Mouse (Mus musculus) adrenal gland, postnatal 10 days (tissue): ENCODE results near the gene Nde1. TPM values are rescaled to one million over a fixed set of nuclear protein-coding genes. Genes with fewer than 3 reads are reported as not detected.

ENCODE experiments used
- DNase-seq: peaks from one replicate; pipeline ENCODE4 v3.0.0; 2021; ENCODE audit warnings: mixed read lengths
- microRNA-seq: library from miRNA; unstranded; fragments of <30 nt; microRNA quantifications from one replicate; pipeline ENCODE4 v1.2.0, GENCODE M21; 2021
- total RNA-seq, 2 experiments: library from RNA; stranded (reverse); gene quantifications; 2 replicates each; pipeline ENCODE4 v1.2.3; 2021

Nde1 gene
- total RNA-seq, 2 experiments from 2014 or later: 35.9 to 39.0 TPM

GRCm38 (mm10) chr16:14160941-14161340 lies 2.1 kb upstream of the Nde1 start:
- no peak for DNase-seq

- peak; percentile 20 for DNase-seq
These were observed 656 bp downstream of the Nde1 start for GRCm38 (mm10) chr16:14163731-14164130.

GRCm38 (mm10) chr16:14166490-14166889 lies 3.4 kb downstream of the Nde1 start:
- no peak for DNase-seq

GRCm38 (mm10) chr16:14169706-14170105 lies 6.6 kb downstream of the Nde1 start:
- DNase-seq: no peak

- DNase-seq: no peak
These were observed 15.0 kb downstream of the Nde1 start for GRCm38 (mm10) chr16:14178041-14178440.

GRCm38 (mm10) chr16:14180163-14180733 lies 17.2 kb downstream of the Nde1 start:
- no peak for DNase-seq

GRCm38 (mm10) chr16:14182360-14182759 lies 19.3 kb downstream of the Nde1 start:
- no peak for DNase-seq

GRCm38 (mm10) chr16:14183856-14184255 lies 20.8 kb downstream of the Nde1 start:
- no peak for DNase-seq

- no peak for DNase-seq
These were observed 22.4 kb downstream of the Nde1 start for GRCm38 (mm10) chr16:14185516-14185915.

GRCm38 (mm10) chr16:14194164-14194950 lies 31.3 kb downstream of the Nde1 start:
- DNase-seq: no peak

GRCm38 (mm10) chr16:14195427-14195826 lies 32.4 kb downstream of the Nde1 start:
- DNase-seq: peak; percentile 79

- no peak for DNase-seq
These were observed 35.7 kb downstream of the Nde1 start for GRCm38 (mm10) chr16:14198798-14199197.

- DNase-seq: no peak
These were observed 52.1 kb downstream of the Nde1 start for GRCm38 (mm10) chr16:14215156-14215555.

- peak; percentile 88 for DNase-seq
These were observed 74.1 kb downstream of the Nde1 start for GRCm38 (mm10) chr16:14237100-14237723.

GRCm38 (mm10) chr16:14242059-14242458 lies 79.0 kb downstream of the Nde1 start:
- DNase-seq: peak; percentile 25

Small RNAs within 50 kb of the gene (microRNA-seq; reads per million reads assigned to microRNA genes)
- gene Gm27671: not detected
- gene Mir484: 1,772 reads per million, percentile 82 among the genes with 10 or more reads in this experiment

Other genes starting within 250 kb of the Nde1 start
- 1 to 10 TPM; 1.7 to 4.2 TPM for gene 2900011O08Rik, start 176.7 kb upstream of the Nde1 start, total RNA-seq
- gene Ifitm7, start 176.4 kb upstream of the Nde1 start, total RNA-seq: under 1 TPM in 1 of 2 experiments, not detected in 1; 0.30 TPM
- 10 to 100 TPM; 64.9 to 66.4 TPM for gene Marf1, start 76 bp downstream of the Nde1 start, total RNA-seq
- gene Myh11, start 128.1 kb downstream of the Nde1 start, total RNA-seq: 10 to 100 TPM; 12.0 to 19.6 TPM
- gene Fopnl, start 154.1 kb downstream of the Nde1 start, total RNA-seq: 10 to 100 TPM; 41.3 to 58.3 TPM
- 10 to 100 TPM; 16.8 to 27.0 TPM for gene Abcc1, start 198.3 kb downstream of the Nde1 start, total RNA-seq